ENCODE assay signal across 27 mouse cellular contexts in the genomic region with DNA sequence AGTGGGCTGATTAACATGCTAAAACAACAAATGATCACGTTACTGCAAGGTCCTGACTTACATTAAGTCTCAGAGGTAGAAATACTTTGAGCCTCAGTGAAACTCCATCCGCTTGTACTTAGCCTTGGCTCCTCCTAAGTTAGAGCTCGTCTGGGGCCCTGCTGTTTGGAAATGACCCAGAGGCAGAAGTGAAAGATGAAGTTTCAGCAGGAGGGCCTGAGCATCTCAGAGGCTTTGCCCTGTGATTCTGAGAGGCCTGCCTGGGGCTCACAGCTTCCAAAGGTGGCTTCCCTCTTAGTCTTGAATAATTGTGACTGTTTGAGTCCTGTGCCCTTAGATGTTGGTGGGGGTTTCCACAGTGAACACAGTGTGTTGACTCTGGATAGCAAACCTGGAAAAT.
DNase-seq lines count a peak whose midpoint lies in the region; ATAC-seq lines count a peak whose summit lies in the region.
"Had no signal": no experiment of that assay in that cellular context is flagged by ENCODE, and none has a peak within 500 bp of the region (broad histone marks: within the 10 kb centered on the region; RNA-seq: fewer than 3 reads in every experiment).

No protein-coding gene starts in this region.

- no peaks in the 10 kb centered on the region for H3K4me1 ChIP-seq in hindbrain, embryonic 10.5 days (replicated peaks)
- H3K4me1 ChIP-seq in hindbrain, embryonic 16.5 days (ENCODE audit: control insufficient read depth, insufficient read depth, low read depth, low read length) = no peaks in the 10 kb centered on the region
- peaks cover 4% of the 10 kb centered on the region; the same call in 1 of the 2 replicates for H3K4me1 ChIP-seq in embryonic facial prominence, embryonic 15.5 days
- H3K4me1 ChIP-seq in midbrain, embryonic 14.5 days (ENCODE audit: control insufficient read depth, insufficient read depth, low read length) = no peaks in the 10 kb centered on the region
- H3K4me1 ChIP-seq: forebrain, embryonic 10.5 days; forebrain, embryonic 13.5 days; heart, embryonic 10.5 days; hindbrain, embryonic 12.5 days; hindbrain, embryonic 15.5 days; intestine, embryonic 15.5 days had no signal

- no peak overlapping the region for H3K4me2 ChIP-seq in hindbrain, embryonic 16.5 days (ENCODE audit: low read length)
- no peak overlapping the region for H3K4me2 ChIP-seq in embryonic facial prominence, embryonic 15.5 days (replicated peaks)
- no peak overlapping the region for H3K4me2 ChIP-seq in midbrain, embryonic 14.5 days (ENCODE audit: low read length)
- H3K4me2 ChIP-seq: forebrain, embryonic 13.5 days; heart, embryonic 13.5 days; hindbrain, embryonic 12.5 days; hindbrain, embryonic 15.5 days; intestine, embryonic 15.5 days had no signal

- DNase-seq in hindbrain, embryonic 10.5 days (ENCODE audit: low spot score) = peak; percentile 13
- peak; percentile 33 for DNase-seq in embryo, embryonic 11 days
- DNase-seq in adrenal gland, adult 8-10 months = no peak
- no peak for DNase-seq in midbrain, embryonic 14.5 days
- DNase-seq: adrenal gland, postnatal 10 days; adrenal gland, postnatal 36 days; cerebellum, adult 18-20 months; cerebellum, adult 9-10 months; cerebellum, postnatal 14 days; gastrocnemius, postnatal 10 days; gastrocnemius, postnatal 36 days; heart, adult 2 months; heart, postnatal 14 days; heart, postnatal 4 days; kidney, adult 11 months had no signal

- no peaks in the 10 kb centered on the region for H3K27me3 ChIP-seq in hindbrain, embryonic 10.5 days (ENCODE audit: insufficient read depth, poor library complexity, severe bottlenecking)
- H3K27me3 ChIP-seq in hindbrain, embryonic 16.5 days (replicated peaks; ENCODE audit: control insufficient read depth, insufficient read depth, low read length) = no peaks in the 10 kb centered on the region
- no peaks in the 10 kb centered on the region for H3K27me3 ChIP-seq in embryonic facial prominence, embryonic 15.5 days
- no peaks in the 10 kb centered on the region for H3K27me3 ChIP-seq in midbrain, embryonic 14.5 days (ENCODE audit: control insufficient read depth, insufficient read depth, low read length)
- H3K27me3 ChIP-seq: forebrain, embryonic 13.5 days; heart, embryonic 13.5 days; hindbrain, embryonic 12.5 days; hindbrain, embryonic 15.5 days; intestine, embryonic 15.5 days had no signal

- 36% methylated on average over 3 of the region's 3 CpGs for WGBS in hindbrain, embryonic 10.5 days
- 46% methylated on average over 3 of the region's 3 CpGs for WGBS in hindbrain, embryonic 16.5 days
- 26% methylated on average over 3 of the region's 3 CpGs for WGBS in embryonic facial prominence, embryonic 15.5 days
- 51% methylated on average over 3 of the region's 3 CpGs for WGBS in midbrain, embryonic 14.5 days

- H3K4me3 ChIP-seq in hindbrain, embryonic 10.5 days = no peak overlapping the region
- H3K4me3 ChIP-seq in hindbrain, embryonic 16.5 days (ENCODE audit: low read length) = no peak overlapping the region
- no peak overlapping the region for H3K4me3 ChIP-seq in embryonic facial prominence, embryonic 15.5 days (replicated peaks)
- no peak overlapping the region for H3K4me3 ChIP-seq in midbrain, embryonic 14.5 days (replicated peaks; ENCODE audit: low read depth, low read length)
- H3K4me3 ChIP-seq: forebrain, embryonic 10.5 days; forebrain, embryonic 13.5 days; heart, adult 2 months; heart, embryonic 10.5 days; heart, embryonic 13.5 days; hindbrain, embryonic 12.5 days; hindbrain, embryonic 15.5 days; intestine, embryonic 15.5 days had no signal

- H3K27ac ChIP-seq in hindbrain, embryonic 10.5 days = no peak overlapping the region
- H3K27ac ChIP-seq in hindbrain, embryonic 16.5 days (ENCODE audit: low read depth, low read length) = no peak overlapping the region
- H3K27ac ChIP-seq in embryonic facial prominence, embryonic 15.5 days (replicated peaks) = 0 out of 2 replicates have a peak overlapping the region, but pooled peaks have one; percentile 7
- no peak overlapping the region for H3K27ac ChIP-seq in midbrain, embryonic 14.5 days (replicated peaks; ENCODE audit: low read depth, low read length)
- H3K27ac ChIP-seq: forebrain, embryonic 10.5 days; forebrain, embryonic 13.5 days; heart, adult 2 months; heart, embryonic 10.5 days; heart, embryonic 13.5 days; hindbrain, embryonic 12.5 days; hindbrain, embryonic 15.5 days; intestine, embryonic 15.5 days had no signal

- no peak overlapping the region for H3K9ac ChIP-seq in hindbrain, embryonic 16.5 days (ENCODE audit: low read depth, low read length)
- no peak overlapping the region for H3K9ac ChIP-seq in embryonic facial prominence, embryonic 15.5 days
- H3K9ac ChIP-seq in midbrain, embryonic 14.5 days (replicated peaks; ENCODE audit: low read length) = no peak overlapping the region
- H3K9ac ChIP-seq: forebrain, embryonic 13.5 days; heart, embryonic 13.5 days; hindbrain, embryonic 12.5 days; hindbrain, embryonic 15.5 days; intestine, embryonic 15.5 days had no signal

- no peak for ATAC-seq in hindbrain, embryonic 16.5 days
- ATAC-seq in embryonic facial prominence, embryonic 15.5 days (ENCODE audit: insufficient number of reproducible peaks, low FRiP score, low TSS enrichment, low read depth) = no peak
- ATAC-seq in midbrain, embryonic 14.5 days (ENCODE audit: low FRiP score, low TSS enrichment) = no peak
- ATAC-seq: activated CD4-positive, CD25-positive, alpha-beta regulatory T cell, adult 4 months; CD4-positive, CD25-positive, alpha-beta regulatory T cell, adult 4 months; forebrain, embryonic 13.5 days; forebrain, embryonic 16.5 days; intestine, embryonic 15.5 days had no signal

- no peaks in the 10 kb centered on the region for H3K9me3 ChIP-seq in hindbrain, embryonic 10.5 days
- no peaks in the 10 kb centered on the region for H3K9me3 ChIP-seq in hindbrain, embryonic 16.5 days (ENCODE audit: control insufficient read depth, low read length)
- H3K9me3 ChIP-seq in embryonic facial prominence, embryonic 15.5 days (replicated peaks) = no peaks in the 10 kb centered on the region
- H3K9me3 ChIP-seq in midbrain, embryonic 14.5 days (ENCODE audit: control insufficient read depth, low read length) = no peaks in the 10 kb centered on the region
- H3K9me3 ChIP-seq: forebrain, embryonic 10.5 days; forebrain, embryonic 13.5 days; heart, embryonic 10.5 days; heart, embryonic 13.5 days; hindbrain, embryonic 12.5 days; hindbrain, embryonic 15.5 days; intestine, embryonic 15.5 days had no signal

- no peaks in the 10 kb centered on the region for H3K36me3 ChIP-seq in hindbrain, embryonic 10.5 days
- no peaks in the 10 kb centered on the region for H3K36me3 ChIP-seq in hindbrain, embryonic 16.5 days (ENCODE audit: control insufficient read depth, insufficient read depth, low read length)
- H3K36me3 ChIP-seq in embryonic facial prominence, embryonic 15.5 days = no peaks in the 10 kb centered on the region
- no peaks in the 10 kb centered on the region for H3K36me3 ChIP-seq in midbrain, embryonic 14.5 days (ENCODE audit: control insufficient read depth, insufficient read depth, low read length)
- H3K36me3 ChIP-seq: forebrain, embryonic 10.5 days; heart, embryonic 10.5 days; heart, embryonic 13.5 days; hindbrain, embryonic 12.5 days; hindbrain, embryonic 15.5 days; intestine, embryonic 15.5 days had no signal

Comparison
In these comparisons a context has a peak if more than half of its experiments do, and no peak if none do; other contexts are left out.
1. DNase-seq: peak in hindbrain, embryonic 10.5 days (single experiment) and embryo, embryonic 11 days (single experiment); none in adrenal gland, adult 8-10 months (single experiment) and midbrain, embryonic 14.5 days (single experiment).